Comparison of ENCODE assay signal across 8 mouse cellular contexts in the genomic region with DNA sequence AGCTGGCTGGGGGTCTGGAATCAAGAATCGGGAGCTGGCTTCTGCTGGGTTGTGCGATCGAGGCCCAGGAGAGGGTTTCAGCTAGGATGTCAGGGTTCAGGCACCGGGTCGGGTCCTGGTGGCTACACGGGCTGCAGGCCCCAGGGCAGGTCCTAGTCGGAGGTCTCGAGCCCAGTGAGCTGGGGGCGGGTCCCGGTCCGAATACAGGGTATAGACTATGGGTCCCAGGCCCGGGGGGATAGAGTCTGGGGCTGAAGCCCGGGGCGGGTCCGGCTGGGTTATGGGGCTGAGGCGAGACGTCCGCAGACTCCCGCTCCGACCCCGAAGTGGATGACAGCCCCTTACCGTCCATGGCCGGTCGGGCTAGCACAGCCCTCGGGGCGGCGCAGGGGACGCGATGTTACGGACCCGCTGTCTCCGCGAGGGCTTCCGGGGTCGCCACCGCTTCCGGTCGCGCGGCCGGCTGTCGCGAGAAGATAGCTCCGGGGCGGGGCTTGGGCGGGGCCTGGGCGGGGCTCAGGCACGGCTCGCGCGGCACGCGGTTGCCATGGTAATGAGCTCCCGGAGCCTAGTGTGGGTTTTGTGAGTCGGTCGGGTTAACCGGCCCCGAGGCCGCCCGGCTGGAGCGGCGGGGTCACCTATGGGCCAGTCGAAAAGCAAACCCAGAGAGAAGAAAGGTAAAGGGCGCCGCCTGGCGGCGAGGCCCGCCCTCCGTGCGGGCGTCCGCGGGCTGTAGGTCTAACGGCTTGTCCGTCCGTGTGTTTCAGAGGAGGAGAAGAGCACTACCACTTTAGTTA. TPM values are rescaled to one million over a fixed set of nuclear protein-coding genes. Genes with fewer than 3 reads are reported as not detected.
DNase-seq lines count a peak whose midpoint lies in the region; ATAC-seq and TF ChIP-seq lines count a peak whose summit lies in the region.

A gene (minus strand): TSS at position 443 of the 797 bp plus-strand sequence.
A gene (plus strand): TSS at position 512 of the 797 bp plus-strand sequence.

- H3K27me3 ChIP-seq in embryonic facial prominence, embryonic 14.5 days (replicated peaks; ENCODE audit: control insufficient read depth, insufficient read depth, low read length), result no peaks in the 10 kb centered on the region

- under 1% methylated on average over 76 of the region's 76 CpGs for WGBS in bone marrow, adult 2 months
- under 1% methylated on average over 42 of the region's 76 CpGs for WGBS in embryonic facial prominence, embryonic 14.5 days

- DNase-seq in B cell, adult 2 months, result peak; percentile 86 to 89
- peak; percentile 95 for DNase-seq in embryonic facial prominence, embryonic 14.5 days (ENCODE audit: low spot score)
- peak; percentile 79 for DNase-seq in heart, adult 8-10 months (ENCODE audit: low spot score)
- peak; percentile 94 to 96 for DNase-seq in kidney, adult 8-10 months
- DNase-seq in liver, result peak; percentile 97
- DNase-seq in monocyte, adult 2 months (ENCODE audit: low read depth in 1 of 2, low spot score in 2 of 2), result peak; percentile 65 to 75
- peak; percentile 74 to 84 for DNase-seq in spleen, postnatal 14 days (ENCODE audit: low spot score in 2 of 2)

- peak; percentile 32; the same call in 1 of the 2 replicates for TF ChIP-seq CTCF in bone marrow, adult 2 months (IDR thresholded peaks at IDR 0.05; ENCODE audit: control insufficient read depth, insufficient read depth, low read length)

- H3K4me3 ChIP-seq in bone marrow, adult 2 months (replicated peaks; ENCODE audit: control insufficient read depth, low read depth, low read length), result peak within 1 kb of the TSS; percentile 92
- H3K4me3 ChIP-seq in embryonic facial prominence, embryonic 14.5 days (ENCODE audit: low read depth, low read length), result peak within 1 kb of the TSS; percentile 93

- peak within 1 kb of the TSS; percentile 78 for H3K4me2 ChIP-seq in embryonic facial prominence, embryonic 14.5 days (ENCODE audit: low read depth, low read length)

- H3K9me3 ChIP-seq in embryonic facial prominence, embryonic 14.5 days (ENCODE audit: control insufficient read depth, low read length), result no peaks in the 10 kb centered on the region

- H3K4me1 ChIP-seq in bone marrow, adult 2 months (ENCODE audit: control insufficient read depth, insufficient read depth, low read length), result peaks cover 3% of the 10 kb centered on the region; the same call in 1 of the 2 replicates
- H3K4me1 ChIP-seq in embryonic facial prominence, embryonic 14.5 days (ENCODE audit: control insufficient read depth, insufficient read depth, low read length), result peaks cover 13% of the 10 kb centered on the region

- ATAC-seq in embryonic facial prominence, embryonic 14.5 days (ENCODE audit: low read depth), result peak; percentile 93

- peak; percentile 81; the same call in 1 of the 2 replicates for TF ChIP-seq POLR2A in bone marrow, adult 2 months (IDR thresholded peaks at IDR 0.05; ENCODE audit: borderline replicate concordance, control insufficient read depth, low read depth, low read length)

- H3K9ac ChIP-seq in embryonic facial prominence, embryonic 14.5 days (ENCODE audit: low read depth, low read length), result peak within 1 kb of the TSS; percentile 95

- H3K36me3 ChIP-seq in embryonic facial prominence, embryonic 14.5 days (ENCODE audit: control insufficient read depth, insufficient read depth, low read length), result peaks cover 29% of the 10 kb centered on the region

- peak within 1 kb of the TSS; percentile 73 for H3K27ac ChIP-seq in bone marrow, adult 2 months (ENCODE audit: control insufficient read depth, insufficient read depth, low read depth, low read length, poor library complexity)
- no peak within 1 kb of the TSS; the same call in 1 of the 2 replicates for H3K27ac ChIP-seq in embryonic facial prominence, embryonic 14.5 days (replicated peaks; ENCODE audit: low read depth, low read length)

RNA-seq across cellular contexts. Expression of the first gene that starts in this region (rescaled TPM):
- 62.6 and 88.7 TPM in 2 replicates for polyA plus RNA-seq in bone marrow, adult 2 months (2011; ENCODE audit: insufficient read depth, insufficient read length, low replicate concordance, missing spikeins)
- 113 and 133 TPM in 2 replicates for polyA plus RNA-seq in embryonic facial prominence, embryonic 14.5 days (2014; fragmentation: Nextera tagmentation; extraction: Ambion mirVana)
- total RNA-seq in heart, adult 8-10 months (2022), result 10 to 100 TPM; 61.3 to 68.0 (median 65.5) TPM

RNA-seq across cellular contexts. Expression of the second gene that starts in this region (rescaled TPM):
- 0.62 TPM in 1 of 2 replicates, not detected in the other for polyA plus RNA-seq in bone marrow, adult 2 months (2011; ENCODE audit: insufficient read depth, insufficient read length, low replicate concordance, missing spikeins)
- 5.7 and 6.1 TPM in 2 replicates for polyA plus RNA-seq in embryonic facial prominence, embryonic 14.5 days (2014; fragmentation: Nextera tagmentation; extraction: Ambion mirVana)
- total RNA-seq in heart, adult 8-10 months (2022), result 10 to 100 TPM; 22.0 to 36.7 (median 27.5) TPM
